Mouse (Mus musculus) cerebellum, adult 2 months (tissue): Measurements from ENCODE around the gene Ralbp1. TPM values are rescaled to one million over a fixed set of nuclear protein-coding genes. Genes with fewer than 3 reads are reported as not detected.

Experiments
- DNase-seq, 2 experiments: peaks; one replicate each; pipeline ENCODE4 v3.0.0; 2021
- H3K27ac ChIP-seq: fragments of 200-500 bp; 2 replicates; pipeline ENCODE4 v1.5.1; 2012; ENCODE audit warnings: low read length, control low read depth, inconsistent platforms; ENCODE audit not compliant: insufficient read depth
- H3K27me3 ChIP-seq: fragments of 200-500 bp; 2 replicates; pipeline ENCODE4 v1.6.1; 2012; ENCODE audit warnings: inconsistent platforms, mild to moderate bottlenecking, low read length, moderate library complexity; ENCODE audit not compliant: control insufficient read depth, insufficient read depth
- H3K4me1 ChIP-seq: fragments of 200-500 bp; 2 replicates; pipeline ENCODE4 v1.6.1; 2011; ENCODE audit warnings: low read length; ENCODE audit not compliant: control insufficient read depth, insufficient read depth
- H3K4me3 ChIP-seq: fragments of 200-500 bp; replicated peaks from 2 replicates; pipeline ENCODE3; 2011; ENCODE audit warnings: mild to moderate bottlenecking, low read depth, low read length, control low read depth; ENCODE audit not compliant: insufficient read depth
- CTCF ChIP-seq: fragments of 200-500 bp; IDR thresholded peaks from 2 replicates; pipeline ENCODE4 v1.5.1; 2011; ENCODE audit warnings: low read depth, mild to moderate bottlenecking, control low read depth, low read length, moderate library complexity, borderline replicate concordance; ENCODE audit not compliant: insufficient read depth
- POLR2A ChIP-seq: fragments of 200-500 bp; IDR thresholded peaks from 2 replicates; pipeline ENCODE4 v1.6.1; 2011; ENCODE audit warnings: low read length, control low read depth, borderline replicate concordance; ENCODE audit not compliant: insufficient read depth
- WGBS: fragments of 180-500 bp; shearing (Covaris S2); methylation state at CpG from one replicate; pipeline ENCODE4 v1.1.7; 2018; 5-methylcytosine and 5-hydroxymethylcytosine counted together
- polyA plus RNA-seq: library from polyadenylated mRNA; depleted of rRNA; stranded (reverse); fragments of >200 nt; gene quantifications from 2 replicates; pipeline ENCODE4 v1.2.3, GENCODE M21; 2012

The Ralbp1 gene
- polyA plus RNA-seq, 1 experiment: 48.5 TPM

DNA sequence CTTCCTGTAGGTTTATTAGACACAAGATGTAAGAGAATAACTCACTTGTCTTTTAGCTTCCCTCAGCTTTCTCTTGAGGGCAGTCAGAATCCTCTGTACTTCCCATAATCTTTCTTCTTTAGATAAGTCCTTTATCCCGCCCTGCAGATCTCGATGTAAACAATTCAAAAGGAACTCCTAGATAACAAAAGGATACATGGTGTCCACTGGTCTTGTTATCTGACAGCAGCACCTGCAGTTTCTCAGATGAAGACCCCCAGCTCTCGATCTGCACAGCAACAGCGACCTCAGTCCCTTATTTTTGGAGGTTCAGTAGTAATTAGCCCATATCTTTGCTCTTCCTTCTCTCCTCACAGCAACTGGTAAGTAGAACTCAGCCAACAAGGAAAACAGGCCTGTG is 28.0 kb downstream of the Ralbp1 start:
- no peak overlapping the region for H3K27ac ChIP-seq
- 89% methylated on average over 4 of the region's 4 CpGs for WGBS
- no peaks in the 10 kb centered on the region for H3K4me1 ChIP-seq
- no peak for DNase-seq
- H3K4me3 ChIP-seq: no peak overlapping the region
- TF ChIP-seq CTCF (no peak), POLR2A (no peak)
- H3K27me3 ChIP-seq: no peaks in the 10 kb centered on the region

DNA sequence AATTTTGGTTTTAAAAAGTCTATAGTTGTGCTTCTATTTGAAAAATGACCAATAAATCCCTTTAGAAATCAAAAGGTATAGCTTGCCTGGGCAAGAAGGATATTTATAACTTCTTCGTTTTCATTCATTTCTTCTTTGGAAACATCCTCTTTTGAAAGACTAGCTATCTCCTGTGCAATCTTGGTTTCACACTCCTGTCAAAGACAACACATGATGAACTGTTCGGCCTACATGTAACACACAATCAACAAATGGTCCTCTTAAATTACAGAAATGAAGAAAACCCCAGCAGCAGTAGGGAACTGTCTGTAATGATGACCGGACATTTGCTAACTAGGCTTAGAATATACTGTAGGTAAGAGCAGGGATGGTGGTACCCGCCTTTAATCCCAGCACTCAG is 31.6 kb downstream of the Ralbp1 start:
- 94% methylated on average over 4 of the region's 4 CpGs for WGBS
- TF ChIP-seq CTCF (no peak), POLR2A (no peak)
- Histone ChIP-seq H3K27ac (no peak overlapping the region), H3K4me1 (no peaks in the 10 kb centered on the region), H3K4me3 (no peak overlapping the region), H3K27me3 (no peaks in the 10 kb centered on the region)
- DNase-seq: no peak

DNA sequence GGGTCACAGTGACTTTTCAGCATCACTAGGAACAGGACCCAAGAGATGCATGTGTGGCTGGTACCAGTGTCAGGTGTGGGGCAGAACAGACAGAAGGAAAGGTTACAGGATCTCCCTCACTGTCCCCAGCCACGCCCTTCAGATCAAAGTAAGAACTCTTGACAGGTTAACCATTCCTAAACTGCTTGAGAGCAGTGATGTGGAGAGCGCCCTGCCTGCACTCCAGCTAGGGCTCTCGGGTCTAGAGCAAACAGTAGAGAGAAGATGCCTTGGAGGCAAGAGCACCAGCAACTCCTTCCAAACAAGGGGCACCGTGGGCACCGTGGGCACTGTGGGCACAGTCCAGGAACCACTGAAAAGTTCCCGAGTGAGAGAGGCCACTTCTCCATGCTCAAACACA is 32.3 kb downstream of the Ralbp1 start:
- no peak overlapping the region for H3K4me3 ChIP-seq
- 89% methylated on average over 6 of the region's 6 CpGs for WGBS
- H3K4me1 ChIP-seq: no peaks in the 10 kb centered on the region; the same call in 1 of the 2 replicates
- DNase-seq: no peak
- H3K27me3 ChIP-seq: no peaks in the 10 kb centered on the region
- TF ChIP-seq POLR2A: no peak
- TF ChIP-seq CTCF: no peak
- no peak overlapping the region for H3K27ac ChIP-seq

DNA sequence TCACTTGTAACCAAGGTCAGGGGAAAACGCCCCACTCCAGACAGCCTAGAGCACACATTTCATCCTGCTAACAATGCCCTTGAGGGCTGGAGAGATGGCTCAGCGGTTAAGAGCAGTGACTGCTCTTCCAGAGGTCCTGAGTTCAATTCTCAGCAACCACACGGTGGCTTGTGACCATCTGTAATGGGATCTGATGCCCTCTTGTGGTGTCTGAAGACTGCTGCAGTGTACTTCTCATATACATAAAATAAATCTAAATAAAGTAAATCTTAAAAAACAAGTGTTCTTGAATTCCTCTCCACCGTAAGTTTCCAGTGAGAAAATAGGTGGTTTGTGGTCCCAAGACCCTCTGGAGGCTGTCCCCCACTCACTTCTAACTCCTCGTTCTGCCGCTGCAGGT is 33.8 kb downstream of the Ralbp1 start:
- WGBS: 89% methylated on average over 6 of the region's 6 CpGs
- DNase-seq: no peak
- H3K4me1 ChIP-seq: peaks cover 8% of the 10 kb centered on the region
- H3K27ac ChIP-seq: no peak overlapping the region
- TF ChIP-seq POLR2A: no peak
- TF ChIP-seq CTCF: no peak
- no peaks in the 10 kb centered on the region for H3K27me3 ChIP-seq
- H3K4me3 ChIP-seq: no peak overlapping the region

DNA sequence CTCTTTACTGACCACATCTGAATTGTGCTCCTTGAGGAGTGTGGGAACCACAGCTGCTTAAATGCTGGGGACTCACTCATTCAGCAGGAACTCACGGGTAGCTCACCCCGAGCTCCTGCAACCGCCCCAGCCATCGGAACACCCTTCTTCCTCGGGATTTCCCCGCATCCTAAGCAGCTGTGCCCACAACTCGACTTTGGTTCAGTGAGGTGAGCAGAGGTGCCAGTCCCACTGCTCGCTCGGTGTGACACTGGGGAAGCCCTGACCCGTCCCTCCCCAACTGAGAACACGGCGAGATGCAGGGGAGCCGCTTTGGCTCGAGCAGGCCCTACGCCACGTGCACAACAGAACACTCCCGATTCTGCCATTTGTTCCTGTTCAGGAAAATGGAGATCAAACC is 35.1 kb downstream of the Ralbp1 start:
- 89% methylated on average over 17 of the region's 17 CpGs for WGBS
- TF ChIP-seq POLR2A: no peak
- TF ChIP-seq CTCF: no peak
- no peak overlapping the region for H3K27ac ChIP-seq
- H3K27me3 ChIP-seq: no peaks in the 10 kb centered on the region
- DNase-seq: no peak
- no peak overlapping the region for H3K4me3 ChIP-seq
- H3K4me1 ChIP-seq: peaks cover 8% of the 10 kb centered on the region

DNA sequence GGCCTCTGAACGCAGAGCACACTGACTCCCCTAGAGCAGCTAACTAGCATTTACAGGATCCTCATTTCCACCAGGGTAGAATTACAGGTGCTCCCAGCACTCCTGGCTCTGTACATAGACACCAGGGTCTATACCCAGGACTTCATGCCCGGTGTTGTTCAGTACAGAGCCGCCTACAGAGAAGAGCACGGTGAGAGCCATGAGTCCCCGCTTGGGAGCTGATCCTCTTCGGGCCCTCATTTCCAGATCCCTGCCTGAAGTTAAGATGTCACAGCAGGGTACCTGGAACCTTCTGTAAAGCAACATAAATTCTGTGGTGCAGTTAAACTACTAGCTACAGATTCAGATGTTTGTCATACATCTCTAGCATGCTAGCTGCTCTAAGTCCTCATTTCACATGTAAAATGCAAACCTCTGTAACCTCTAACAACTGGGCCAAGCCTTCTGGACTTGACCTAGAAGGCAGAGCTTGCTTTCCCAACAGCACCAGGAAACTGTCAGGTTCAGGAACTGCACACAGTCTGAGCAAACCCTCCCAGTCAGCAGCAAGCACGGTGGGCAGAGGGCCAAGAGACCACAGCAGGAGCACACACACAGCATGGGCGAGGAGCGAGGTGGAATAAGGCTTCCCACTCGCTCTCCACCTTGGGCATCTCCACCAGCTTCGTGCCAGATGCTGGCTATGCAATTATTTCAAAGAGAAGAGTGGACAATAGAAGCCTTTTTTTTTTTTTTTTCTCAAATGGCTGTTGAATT is 37.7 kb downstream of the Ralbp1 start:
- no peak overlapping the region for H3K27ac ChIP-seq
- 7% methylated on average over 11 of the region's 11 CpGs for WGBS
- H3K27me3 ChIP-seq: no peaks in the 10 kb centered on the region
- no peak overlapping the region for H3K4me3 ChIP-seq
- DNase-seq: peak; percentile 71 to 74
- peaks cover 19% of the 10 kb centered on the region for H3K4me1 ChIP-seq
- TF ChIP-seq POLR2A (no peak), CTCF (no peak)

DNA sequence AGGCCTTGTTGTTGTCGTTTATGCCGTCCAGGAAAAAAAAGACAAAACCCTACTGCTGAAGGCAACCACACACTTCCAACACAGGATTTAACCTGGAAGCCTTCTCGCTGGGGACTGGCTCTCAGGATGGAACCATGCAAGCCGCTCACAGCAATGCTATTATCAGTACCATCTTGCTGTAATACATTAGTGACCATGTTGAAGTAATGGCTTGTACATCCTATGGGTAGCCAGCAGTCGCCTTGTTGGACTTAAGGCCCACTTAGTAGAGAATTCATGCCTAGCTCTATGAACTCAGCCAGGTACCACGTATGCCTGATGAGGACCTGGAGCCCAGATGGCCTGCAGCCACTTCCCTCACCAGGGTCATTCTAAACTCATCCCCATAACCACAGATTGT is 40.2 kb downstream of the Ralbp1 start:
- Histone ChIP-seq H3K4me3 (no peak overlapping the region), H3K27ac (no peak overlapping the region), H3K27me3 (no peaks in the 10 kb centered on the region), H3K4me1 (peaks cover 28% of the 10 kb centered on the region)
- 92% methylated on average over 6 of the region's 6 CpGs for WGBS
- no peak for DNase-seq
- TF ChIP-seq CTCF (no peak), POLR2A (no peak)

DNA sequence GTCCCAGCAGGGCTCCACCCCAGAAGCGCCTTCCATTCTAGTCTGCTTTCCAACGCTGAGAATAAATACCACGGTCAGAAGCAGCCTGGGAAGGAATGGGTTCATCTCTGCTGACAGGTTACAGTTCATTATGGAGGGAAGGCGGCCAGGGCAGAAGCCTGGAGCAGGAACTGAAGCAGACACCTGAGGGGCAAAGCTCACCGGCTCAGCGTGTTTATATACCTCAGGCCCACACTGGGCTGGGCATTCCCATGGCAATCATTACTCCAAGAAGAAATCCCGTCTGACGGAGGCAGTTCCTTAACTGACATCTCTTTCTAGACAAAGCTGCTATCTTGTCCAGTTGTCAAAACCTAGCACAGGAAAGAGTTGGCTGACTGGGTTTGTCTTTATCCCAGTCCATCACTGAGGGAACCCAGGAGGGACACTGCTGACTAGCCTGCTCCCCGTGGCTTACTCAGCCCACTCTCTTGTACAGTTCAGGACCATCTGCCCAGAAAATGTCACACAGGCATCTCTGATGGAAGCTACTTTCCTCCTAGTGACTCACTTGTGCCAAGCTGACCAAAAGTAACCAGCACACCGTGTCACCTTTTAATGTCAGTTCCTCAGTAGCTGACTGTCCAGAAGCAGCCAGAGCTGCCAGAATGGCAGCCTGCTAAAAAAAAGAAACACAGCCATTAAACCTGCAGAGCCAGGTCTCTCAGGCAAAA is 42.8 kb downstream of the Ralbp1 start:
- H3K27me3 ChIP-seq: no peaks in the 10 kb centered on the region
- WGBS: 18% methylated on average over 10 of the region's 10 CpGs
- TF ChIP-seq POLR2A: no peak
- no peak for TF ChIP-seq CTCF
- H3K4me3 ChIP-seq: no peak overlapping the region
- peak in 1 of 2 experiments; percentile 64 for DNase-seq
- H3K4me1 ChIP-seq: peaks cover 31% of the 10 kb centered on the region
- no peak overlapping the region; the same call in 1 of the 2 replicates for H3K27ac ChIP-seq
